Mouse (Mus musculus): Measurements from ENCODE around the gene D630039A03Rik.
"Not testable (repeated sequence)": the region's sequence is repeated elsewhere in the genome, so short reads cannot be mapped to it uniquely, and the experiment has no call there.

Gene D630039A03Rik

DNA sequence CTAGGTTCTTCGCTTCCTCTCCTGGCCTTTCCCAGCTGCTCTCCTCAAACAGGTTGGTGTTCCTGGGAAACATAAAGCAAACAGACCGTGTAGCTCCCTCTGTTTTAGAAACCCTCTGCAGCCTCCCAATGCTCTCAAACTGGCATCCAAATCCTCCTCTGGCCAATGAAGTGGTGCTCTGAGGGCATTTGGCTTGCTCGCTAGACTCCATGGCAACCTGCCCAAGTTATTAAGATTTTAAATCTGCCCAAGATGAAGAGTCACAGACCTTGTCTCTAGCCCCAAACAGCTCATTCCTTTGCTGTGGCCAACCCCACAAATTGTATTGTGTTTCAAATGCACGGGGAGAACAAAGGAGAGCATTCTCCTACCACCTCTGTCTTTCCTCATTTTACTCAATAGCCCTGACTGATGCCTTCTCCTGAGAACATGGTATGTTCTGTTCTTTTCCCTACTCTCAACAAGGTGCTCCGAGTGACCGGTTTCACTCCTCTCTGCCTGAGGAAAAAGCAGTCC is 8.5 kb upstream of the D630039A03Rik start:
- DNase-seq: no peak

DNA sequence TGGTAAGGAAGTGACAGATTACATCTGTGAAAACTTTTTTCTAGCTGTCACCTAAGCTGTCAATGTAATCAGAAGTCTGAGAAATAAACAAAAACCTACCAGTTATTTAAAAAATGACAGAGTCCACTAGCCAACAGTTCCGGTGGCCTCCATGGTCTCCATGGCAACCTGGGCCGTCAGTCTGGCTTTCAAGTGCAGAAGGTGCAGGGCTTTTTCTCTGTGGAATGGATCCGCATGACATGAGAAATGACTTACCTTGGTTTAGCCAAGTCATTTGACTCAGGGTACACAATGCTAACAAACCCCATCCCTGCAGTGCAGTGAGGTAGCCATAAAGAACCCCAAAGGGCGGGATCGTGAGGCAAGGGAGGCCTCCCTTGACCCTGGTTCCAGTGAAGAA is 6.1 kb upstream of the D630039A03Rik start:
- no peak for DNase-seq

DNA sequence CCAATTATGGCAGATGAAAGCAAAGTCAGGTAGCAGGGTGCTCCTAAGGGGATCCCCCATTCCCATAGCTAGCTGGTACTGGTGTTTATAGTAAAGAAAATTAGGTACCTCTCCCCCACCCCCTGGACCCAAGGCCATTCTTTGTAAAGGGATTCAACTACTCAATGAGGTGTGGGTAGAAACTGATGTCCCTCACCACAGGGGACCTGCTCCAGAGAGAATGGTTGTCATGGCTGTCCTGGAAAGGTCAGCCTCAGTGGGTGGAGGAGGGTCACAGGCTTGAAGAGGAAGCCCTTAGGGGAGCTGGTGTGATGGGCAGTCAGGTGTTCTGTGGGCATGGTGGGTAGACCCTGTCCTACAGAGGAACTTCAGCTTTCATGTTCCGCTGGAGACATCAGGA is 4.4 kb upstream of the D630039A03Rik start:
- DNase-seq: no peak

DNA sequence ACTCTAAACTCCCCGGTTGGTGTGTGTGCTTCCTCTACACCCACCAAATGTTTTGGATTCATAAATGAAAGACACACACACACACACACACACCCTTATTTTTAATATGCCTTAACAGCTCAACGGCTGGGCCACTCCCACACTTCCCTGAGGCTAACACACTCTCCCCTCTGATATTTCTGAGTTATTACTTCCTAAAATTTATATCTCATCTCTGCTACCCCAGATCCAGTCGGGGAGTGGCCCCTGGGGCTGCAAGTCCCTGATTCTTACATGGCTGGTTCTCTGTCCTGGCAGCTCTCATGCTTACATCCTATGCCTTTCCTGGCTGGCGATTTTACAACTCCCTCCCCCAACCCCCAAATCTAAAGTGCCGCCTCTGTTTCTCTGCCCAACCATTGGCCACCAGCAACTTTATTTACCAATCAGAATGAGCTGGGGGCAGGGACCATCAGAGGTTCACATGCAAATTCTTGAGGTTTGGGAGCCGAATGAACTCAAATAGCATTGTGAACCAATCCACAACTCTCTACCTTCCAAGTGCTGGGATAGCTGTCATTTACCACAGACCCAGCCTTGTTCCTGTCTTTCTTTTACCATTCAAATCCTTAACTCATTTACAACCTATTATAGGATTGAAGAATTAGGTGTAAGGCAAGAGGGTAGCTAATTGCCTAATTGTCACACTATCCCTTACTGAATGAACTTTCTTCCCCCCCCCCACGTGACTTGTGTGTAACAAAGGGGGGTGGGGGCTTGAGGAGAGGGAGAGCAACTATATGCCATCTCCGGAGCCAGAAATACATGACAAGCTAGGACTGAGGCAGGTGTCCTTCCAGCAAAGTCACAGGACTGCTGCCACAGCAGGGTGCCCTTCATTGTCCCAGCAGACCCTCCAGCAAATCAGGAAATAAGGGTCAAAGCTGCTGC is 3.7 kb upstream of the D630039A03Rik start:
- DNase-seq: no peak

DNA sequence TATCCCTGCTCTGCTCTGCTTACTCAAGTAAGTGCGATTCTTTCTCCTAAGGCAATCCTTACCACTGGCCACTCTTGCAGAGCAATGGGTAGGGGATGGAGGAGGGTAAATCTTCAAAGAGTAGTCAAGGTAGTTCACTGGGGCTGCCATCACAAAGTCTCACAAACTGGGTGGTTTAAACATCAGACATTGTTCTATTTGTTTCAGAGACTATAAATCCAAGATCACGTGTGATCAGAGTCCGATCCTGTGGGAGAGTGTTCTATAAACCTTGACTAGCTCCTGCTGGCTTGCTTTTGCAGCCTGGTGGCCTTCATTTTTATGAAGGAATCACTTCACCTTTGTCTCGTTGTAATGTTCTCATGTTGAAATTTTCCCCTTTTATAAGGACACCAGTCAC is 614 bp upstream of the D630039A03Rik start:
- DNase-seq: no peak

DNA sequence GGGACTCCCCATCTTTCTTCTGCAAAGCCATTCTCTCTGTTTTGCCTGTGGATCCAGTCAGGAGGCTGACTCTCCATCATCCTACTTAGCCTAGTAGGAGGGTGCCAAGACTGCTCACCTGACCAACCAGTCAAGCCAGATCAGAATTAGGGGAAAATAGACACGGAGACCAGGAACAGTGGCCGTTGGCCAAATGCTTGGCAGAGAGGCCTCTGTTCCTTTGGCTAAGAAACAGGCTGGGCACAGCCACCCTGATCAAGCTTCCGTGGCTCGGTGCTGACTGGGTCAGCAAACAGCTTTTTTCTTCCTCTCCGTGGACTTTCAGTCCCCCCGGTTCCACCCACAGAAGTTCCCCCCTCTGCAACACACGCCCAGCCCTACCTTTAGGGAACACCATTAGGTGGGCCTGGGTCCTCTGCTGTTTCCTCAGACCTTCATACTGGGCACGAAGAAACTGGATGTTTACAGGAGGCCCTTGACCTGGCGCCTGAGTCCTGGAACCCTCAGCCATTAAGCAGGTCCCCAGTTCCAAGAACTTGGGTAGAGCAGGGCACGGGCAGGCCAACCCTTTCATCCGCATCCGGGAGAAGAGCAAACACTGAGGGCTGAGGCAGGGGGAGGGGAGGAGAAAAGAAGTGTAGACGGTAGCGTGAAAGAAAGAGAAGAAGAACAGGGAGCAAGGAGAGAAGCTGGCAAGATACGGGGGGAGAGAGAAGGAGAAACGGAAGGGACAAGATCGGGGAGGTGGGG is 706 bp downstream of the D630039A03Rik start:
- peak; percentile 79 to 86 for DNase-seq

DNA sequence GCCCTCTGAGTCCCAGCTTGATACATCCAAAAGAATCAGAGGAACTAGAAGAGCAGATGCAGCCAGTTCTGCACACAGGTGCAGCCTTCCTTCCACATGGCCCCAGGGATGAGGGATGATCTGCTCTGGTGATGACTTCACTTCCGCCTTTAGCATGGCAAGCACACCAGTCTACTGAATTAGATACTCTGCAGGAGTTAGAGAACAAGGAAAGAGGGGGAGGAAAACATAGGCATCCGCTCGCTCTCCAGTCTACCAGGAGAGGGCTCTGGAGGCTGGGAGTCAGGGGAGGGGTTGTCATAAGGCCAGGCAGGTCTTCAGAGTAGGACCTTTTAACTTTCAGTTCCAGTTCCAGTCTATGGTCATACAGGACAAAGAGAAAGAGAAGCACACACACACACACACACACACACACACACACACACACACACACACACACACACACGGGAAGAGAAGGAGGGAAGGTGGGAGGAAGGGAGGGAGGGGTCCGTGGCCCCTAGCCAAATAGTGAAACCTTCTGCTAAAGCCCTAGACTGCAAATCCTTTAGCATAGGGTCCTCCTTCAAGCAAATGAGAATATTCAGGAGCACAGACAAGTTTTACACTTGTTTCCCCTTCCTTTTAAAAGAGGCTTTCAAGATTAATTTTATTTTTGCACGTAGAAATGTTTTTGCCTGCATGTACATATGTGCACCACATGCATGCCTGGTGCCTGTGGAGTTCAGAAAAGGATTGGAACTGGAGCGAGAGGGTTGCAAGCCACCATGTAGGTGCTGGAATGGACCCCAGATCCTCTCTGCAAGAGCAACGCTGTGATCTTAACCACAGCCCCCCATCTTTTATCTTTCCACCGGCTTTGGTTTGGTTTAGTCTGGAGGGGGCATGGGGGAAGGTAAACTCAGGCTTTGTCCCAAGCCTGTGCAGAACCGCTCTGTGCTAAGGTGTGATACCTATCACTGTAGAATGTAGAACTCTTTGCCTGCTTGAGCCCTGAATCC is 1.6 kb downstream of the D630039A03Rik start:
- DNase-seq: peak in 1 of 2 experiments; percentile 13

DNA sequence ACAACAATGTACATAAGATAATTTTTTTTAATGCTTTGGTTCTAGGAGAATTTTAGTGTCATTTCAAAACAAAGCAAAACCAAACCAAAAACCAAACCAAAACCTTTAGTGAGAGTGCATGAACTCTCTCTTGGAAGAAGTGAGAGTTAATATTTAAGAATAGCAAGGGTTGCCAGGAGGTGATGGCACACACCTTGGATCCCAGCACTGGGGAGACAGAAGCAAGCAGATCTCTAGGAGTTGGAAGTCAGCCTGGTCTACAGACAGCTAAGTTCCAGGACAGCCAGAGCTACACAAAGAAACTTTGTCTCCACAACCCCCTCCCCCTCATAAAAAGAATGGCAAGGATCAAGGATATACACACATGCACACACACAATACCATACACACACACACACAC is 3.1 kb downstream of the D630039A03Rik start:
- DNase-seq: no peak

DNA sequence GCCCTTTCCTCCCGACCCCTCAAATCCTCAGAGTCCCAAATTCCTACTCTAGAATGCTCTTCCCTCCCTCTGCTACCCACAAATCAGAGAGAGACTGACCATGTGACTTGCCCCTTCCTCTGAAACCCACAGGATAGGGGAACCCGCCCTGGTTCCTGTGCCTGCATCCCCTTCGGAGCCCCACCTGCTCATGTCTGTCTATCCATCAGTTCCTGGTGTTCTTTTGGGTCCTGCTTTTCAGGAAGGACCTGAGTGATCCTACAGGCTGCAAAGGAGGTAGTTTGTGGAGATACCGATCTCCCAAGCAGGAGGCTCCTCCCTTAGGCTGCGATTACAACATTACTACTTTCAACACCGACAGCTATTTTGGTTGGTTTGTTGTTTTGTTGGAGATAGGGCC is 7.2 kb downstream of the D630039A03Rik start:
- no peak for DNase-seq

DNA sequence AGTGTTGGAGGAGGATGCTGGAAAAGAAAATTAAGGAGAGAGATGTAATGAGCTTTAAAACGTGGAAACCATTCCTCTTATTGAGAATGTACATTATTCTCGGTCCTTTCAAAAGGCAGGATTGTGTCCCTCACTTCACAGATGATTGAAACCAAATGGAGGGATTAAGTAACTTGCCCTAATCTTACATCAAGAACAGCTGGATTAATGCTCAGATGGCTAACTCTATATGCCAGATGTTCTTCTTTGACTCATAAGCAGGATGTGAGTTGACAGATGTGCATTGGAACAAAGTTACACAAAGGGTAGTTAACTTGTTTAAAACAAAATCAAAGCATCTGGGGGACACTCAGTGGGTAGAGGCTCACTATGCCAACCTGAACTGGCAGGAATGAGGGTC is 9.4 kb downstream of the D630039A03Rik start:
- no peak for DNase-seq

DNA sequence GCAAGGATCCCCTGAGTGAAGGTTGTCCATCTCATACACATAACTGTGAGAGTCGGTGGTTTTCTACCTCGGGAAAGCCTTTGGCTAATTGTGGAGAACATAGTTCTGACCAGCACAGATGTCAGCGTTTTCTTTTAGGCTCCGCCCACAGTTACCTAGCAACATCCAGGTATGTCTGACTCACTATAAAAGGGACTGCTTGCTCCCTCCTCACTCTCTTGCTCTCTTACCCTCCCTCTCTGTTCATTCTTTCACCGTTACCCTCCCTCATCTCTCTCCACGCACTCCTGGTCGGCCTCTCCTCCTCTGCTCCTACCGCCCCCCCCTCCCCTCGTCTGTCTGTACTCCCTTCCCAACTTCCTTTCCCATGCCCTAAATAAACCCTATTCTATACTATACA is 11.5 kb downstream of the D630039A03Rik start:
- DNase-seq: no peak

DNA sequence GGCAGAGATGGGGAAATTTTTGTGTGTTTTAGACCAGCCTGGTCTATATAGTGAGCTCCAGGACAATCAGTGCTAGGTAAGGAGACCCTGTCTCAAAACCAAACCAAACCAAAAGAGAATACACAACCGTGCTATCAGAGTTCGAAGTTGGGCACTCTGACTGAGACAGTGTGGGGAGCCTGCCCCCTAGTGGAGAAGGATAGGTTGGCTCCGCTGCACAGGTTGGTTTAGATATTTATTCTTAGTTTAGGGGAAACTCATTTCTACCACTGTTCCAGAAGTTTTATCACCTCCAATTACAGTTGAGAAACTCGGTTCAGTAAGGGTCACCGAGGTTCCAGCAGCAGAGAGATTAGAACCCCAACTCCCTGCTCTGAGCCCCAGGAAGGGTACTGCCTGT is 11.9 kb downstream of the D630039A03Rik start:
- peak; percentile 51 to 70 for DNase-seq

DNA sequence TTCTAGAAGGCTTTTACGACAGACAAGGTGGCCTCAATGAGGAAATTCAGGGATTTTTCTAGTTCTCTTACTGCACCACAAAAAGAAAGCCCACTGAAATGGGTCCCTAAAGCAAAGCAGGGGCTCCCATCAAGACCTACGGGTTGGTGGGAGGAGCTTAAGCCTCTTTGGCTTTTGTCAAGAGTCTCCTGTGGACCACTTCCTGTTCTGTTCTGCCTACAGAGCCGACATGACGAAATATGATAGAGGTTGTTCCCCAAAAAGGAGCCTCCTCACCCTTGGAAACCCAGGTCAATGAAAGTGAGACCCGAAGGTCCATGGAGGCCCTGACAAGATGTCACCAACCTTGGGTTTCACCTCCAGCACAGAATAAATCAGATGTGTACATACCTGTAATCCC is 13.5 kb downstream of the D630039A03Rik start:
- DNase-seq: no peak

DNA sequence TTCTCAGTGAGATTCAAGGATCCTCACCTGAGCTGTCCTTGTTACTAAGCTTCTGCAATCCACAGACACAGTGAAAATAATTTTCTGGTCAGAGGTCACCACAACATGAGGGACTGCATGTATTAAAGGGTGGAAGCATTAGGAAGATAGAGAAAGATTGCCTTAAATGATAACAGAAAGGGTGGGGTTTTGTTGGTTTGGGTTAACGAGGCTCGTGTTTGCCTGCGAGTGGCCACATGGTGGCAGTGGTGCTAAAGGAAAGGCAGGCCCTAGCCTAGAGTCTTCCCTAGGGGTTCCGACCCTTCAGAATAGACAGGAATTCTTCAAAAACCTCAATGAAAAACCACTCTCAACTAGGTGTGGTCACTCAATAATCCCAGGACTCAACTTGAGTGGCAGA is 14.9 kb downstream of the D630039A03Rik start:
- DNase-seq: peak; percentile 45 to 52

DNA sequence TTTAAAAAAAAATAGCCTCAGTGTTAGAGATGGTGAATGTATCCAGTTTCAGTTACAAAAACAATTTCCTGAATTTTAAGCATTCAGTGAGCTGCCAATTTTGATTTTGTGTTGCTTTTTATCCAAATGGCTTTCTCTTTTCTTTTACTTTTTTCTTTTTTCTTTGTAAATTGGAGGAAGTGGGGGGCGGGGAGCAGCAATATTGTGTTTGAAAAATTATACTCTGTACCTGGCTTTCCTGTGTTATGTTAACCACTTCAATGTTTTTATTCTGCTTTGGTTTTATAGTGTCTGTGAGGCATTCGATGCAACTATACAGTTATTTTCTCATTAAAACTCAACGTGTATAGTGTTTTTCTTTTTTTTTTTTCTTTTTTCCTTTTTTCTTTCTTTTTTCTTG is 19.5 kb downstream of the D630039A03Rik start:
- no peak for DNase-seq

DNA sequence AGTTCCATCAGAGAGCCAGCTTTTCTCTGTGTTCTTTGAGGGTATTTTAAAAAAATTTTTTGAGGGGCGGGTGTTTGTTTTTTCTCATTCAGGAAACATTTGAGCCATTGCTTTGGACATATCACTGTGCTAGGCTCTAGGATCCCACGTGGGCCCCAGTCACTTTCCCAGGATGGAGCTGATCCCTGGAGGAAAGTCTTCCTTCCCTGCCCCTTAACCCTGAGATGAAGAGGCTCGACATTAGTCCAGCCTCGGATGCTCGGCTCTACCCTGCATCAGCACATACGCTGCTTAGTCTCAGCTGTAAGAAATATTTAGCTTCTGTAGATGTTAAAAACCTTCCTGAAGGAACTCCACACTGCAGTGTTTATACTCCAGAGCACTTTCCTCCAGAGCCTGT is 20.2 kb downstream of the D630039A03Rik start:
- DNase-seq: no peak

DNA sequence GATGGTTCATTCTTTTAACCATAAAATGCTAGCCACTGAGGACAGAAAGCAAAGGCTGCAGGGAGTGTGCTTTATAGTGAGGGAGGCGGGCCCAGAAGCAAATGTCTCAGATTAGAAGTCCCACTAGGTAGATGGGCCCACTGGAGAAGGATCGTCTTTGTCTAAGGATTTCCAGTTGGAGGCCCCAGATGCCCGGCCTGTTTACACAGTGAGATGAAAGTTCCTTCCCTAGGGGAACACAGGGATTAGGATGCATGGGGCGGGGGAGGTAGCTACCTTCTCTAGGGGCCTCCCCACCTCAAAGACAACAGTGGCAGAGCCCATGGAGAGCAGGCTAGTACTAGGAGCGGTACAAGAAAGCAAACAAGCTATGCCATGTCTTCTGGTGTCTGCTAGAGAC is 21.0 kb downstream of the D630039A03Rik start:
- DNase-seq: no peak

DNA sequence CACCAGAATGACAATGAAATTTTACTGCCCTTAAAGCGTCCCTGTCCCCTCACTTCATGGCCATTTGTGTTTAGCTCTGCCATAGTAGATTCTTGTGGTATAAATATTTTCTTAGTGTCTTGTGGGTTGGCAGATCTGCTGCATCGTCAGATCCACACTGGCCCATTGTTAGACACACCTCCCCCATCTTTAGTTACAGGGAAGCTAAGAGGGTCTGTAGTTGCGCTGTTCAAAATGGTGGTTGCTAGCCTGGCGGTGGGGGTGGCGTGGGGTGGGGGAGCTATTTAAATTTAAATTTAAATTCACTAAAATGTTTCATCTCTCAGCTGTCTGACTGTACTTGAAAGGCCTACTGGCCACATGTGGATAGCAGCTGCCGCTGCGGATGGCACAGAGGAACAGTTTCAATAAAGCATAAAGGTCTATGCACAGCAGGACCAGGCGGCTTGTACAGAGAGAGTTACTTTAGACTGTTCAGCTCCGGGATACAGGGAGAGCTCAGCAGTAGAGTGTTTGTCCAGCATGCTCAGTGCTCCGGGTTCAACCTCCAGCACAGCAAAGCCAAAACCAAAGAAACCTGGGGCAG is 24.0 kb downstream of the D630039A03Rik start:
- DNase-seq: no peak

DNA sequence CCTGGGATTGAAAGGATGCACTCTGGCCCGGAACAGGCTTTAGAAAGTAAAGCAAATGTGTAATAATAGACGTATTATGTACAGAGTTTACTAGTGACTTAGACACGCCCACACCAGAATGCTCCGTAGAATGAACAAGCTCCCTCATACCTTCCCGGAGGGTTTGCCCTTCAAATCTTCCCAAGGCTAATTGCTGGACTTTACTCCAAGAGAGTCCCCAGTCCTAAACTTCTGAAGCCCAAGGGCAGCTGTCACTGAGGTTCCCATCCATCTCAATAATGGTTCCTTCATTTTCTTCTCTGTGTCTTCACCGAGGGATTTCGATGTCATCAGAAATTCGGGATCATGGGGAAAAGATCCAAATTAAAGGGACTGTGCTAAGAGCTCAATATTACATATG is 26.3 kb downstream of the D630039A03Rik start:
- DNase-seq: no peak

DNA sequence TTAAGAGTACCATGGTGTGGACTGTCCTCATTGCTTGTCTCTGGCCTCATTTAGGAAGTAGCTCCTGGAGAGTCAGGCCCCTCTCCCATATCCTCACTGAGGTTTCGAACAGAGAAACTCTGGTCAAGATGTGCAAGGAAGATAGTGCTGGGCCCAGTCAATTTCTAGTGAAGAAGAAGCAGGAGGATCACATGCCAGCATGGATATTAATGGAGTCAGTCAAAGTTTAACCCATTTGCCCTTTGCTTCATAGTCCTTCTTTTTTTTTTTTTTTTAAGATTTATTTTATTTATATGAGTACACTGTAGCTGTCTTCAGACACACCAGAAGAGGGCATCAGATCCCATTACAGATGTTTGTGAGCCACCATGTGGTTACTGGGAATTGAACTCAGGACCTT is 27.1 kb downstream of the D630039A03Rik start:
- not testable (repeated sequence) for DNase-seq

DNA sequence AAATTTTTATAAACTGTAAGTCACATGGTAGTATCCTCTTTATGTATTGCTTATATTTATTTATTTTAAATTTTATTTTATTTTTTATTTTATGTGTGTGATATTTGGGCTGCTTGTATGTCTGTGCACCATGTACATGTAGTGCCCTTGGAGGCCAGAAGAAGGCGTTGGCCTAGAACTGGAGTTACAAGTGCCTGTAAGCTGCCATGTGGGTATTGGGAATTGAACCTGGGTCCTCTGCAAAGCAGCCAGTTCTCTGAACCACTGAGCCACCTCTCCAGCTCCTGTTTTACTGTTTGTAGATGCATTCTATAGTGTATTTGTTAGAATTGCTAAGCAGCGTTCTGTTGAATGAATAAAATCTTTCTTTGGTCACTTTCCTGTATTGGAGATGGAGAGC is 27.9 kb downstream of the D630039A03Rik start:
- no peak for DNase-seq

DNA sequence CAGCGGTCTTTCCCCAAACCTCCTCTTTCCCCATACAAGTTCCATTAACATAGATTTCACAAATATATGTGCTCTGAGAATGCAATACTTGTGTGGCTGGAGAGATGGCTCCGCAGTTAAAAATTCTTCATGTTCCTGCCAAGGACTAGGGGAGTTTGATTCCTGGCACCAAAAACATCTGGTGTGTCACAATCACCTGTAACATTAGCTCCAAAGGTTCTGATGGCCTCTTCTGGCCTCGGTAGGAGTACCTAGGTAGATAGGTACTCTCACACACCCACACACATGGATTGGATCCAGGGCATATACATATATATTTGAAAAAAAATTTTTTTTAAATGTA is 29.2 kb downstream of the D630039A03Rik start:
- no peak for DNase-seq
